Mouse (Mus musculus) monocyte, adult 59 days (primary cell): ENCODE data around the gene Six1. TPM values are rescaled to one million over a fixed set of nuclear protein-coding genes. Genes with fewer than 3 reads are reported as not detected.

Experiments used
- total RNA-seq, 2 experiments: library from RNA; stranded (reverse); gene quantifications; one replicate each; pipeline ENCODE4 v1.2.4; 2023

The Six1 gene
- total RNA-seq = not detected

DNA sequence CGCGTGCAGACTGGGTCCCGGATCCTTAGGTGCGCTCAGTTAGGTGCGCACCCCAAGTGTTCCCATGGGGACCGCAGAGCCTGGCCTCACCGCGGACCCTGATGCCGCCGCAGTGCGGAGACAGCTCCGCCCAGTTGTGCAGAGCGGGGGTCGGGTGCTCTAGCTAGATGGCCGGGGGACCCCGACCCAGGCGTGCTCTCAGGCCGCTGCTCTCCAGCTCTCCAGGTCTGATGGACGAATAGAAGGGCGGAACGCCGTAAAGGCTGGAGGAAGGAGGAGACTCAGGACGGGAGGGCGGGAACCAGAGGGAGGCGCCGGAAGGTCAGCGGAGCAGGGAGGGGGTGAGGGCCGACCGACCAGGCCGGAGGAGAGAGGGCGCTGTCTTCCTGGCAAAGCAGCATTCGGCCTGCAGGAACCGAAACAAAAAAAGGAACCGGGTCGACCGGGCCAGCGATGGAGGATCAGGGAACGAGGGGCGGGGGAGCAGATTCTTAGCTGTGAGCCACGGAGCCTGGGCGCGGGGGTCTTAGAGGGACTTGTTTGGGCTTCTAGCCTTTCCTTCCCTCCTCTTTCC, at the start of gene Six1:
Gene Six1, minus strand, starts transcription at position 220 of the 574 bp plus-strand sequence.

Other genes with a start within 250 kb of the Six1 start
- gene Six6, start 114.0 kb downstream of the Six1 start, total RNA-seq = not detected
- not detected for gene 4930447C04Rik, start 113.1 kb downstream of the Six1 start, total RNA-seq
- not detected for gene Six4, start 59.6 kb upstream of the Six1 start, total RNA-seq
- 10 to 100 TPM; 11.9 to 13.0 TPM for gene Mnat1, start 69.8 kb upstream of the Six1 start, total RNA-seq
- gene Trmt5, start 232.8 kb upstream of the Six1 start, total RNA-seq = 10 to 100 TPM in 1 of 2 experiments, 1 to 10 TPM in 1; 6.3 to 14.3 TPM
- 10 to 100 TPM; 16.7 to 22.5 TPM for gene Slc38a6, start 232.9 kb upstream of the Six1 start, total RNA-seq